Mouse (Mus musculus) heart, embryonic 15.5 days (tissue): Measurements from ENCODE around the gene Fam107a. TPM values are rescaled to one million over a fixed set of nuclear protein-coding genes. Genes with fewer than 3 reads are reported as not detected.
"Not testable (repeated sequence)": the region's sequence is repeated elsewhere in the genome, so short reads cannot be mapped to it uniquely, and the experiment has no call there.

Experiments
- ATAC-seq: fragments of 200-750 bp; cut with Nextera tagmentation; replicated peaks from 2 replicates; pipeline ENCODE4 v1.8.0; 2017; ENCODE audit warnings: low read depth, moderate TSS enrichment; ENCODE audit not compliant: insufficient number of reproducible peaks, insufficient read depth, low FRiP score
- H3K27ac ChIP-seq: fragments of 300-500 bp; sonication (generic); 2 replicates; pipeline ENCODE4 v1.5.1; 2015; ENCODE audit warnings: mild to moderate bottlenecking, inconsistent platforms
- H3K27me3 ChIP-seq: fragments of 300-500 bp; sonication (generic); 2 replicates; pipeline ENCODE4 v1.6.1; 2015; ENCODE audit warnings: inconsistent platforms
- H3K36me3 ChIP-seq: fragments of 300-500 bp; sonication (generic); 2 replicates; pipeline ENCODE4 v1.6.1; 2015; ENCODE audit warnings: mild to moderate bottlenecking, inconsistent platforms
- H3K4me1 ChIP-seq: fragments of 300-500 bp; sonication (generic); replicated peaks from 2 replicates; pipeline ENCODE4 v1.6.1; 2015; ENCODE audit warnings: inconsistent platforms
- H3K4me2 ChIP-seq: fragments of 300-500 bp; sonication (generic); 2 replicates; pipeline ENCODE4 v1.6.1; 2015; ENCODE audit warnings: inconsistent platforms, mild to moderate bottlenecking, moderate library complexity
- H3K4me3 ChIP-seq: fragments of 300-500 bp; sonication (generic); 2 replicates; pipeline ENCODE4 v1.5.1; 2015; ENCODE audit warnings: mild to moderate bottlenecking, inconsistent platforms
- H3K9ac ChIP-seq: fragments of 300-500 bp; sonication (generic); 2 replicates; pipeline ENCODE4 v1.6.1; 2015; ENCODE audit warnings: mild to moderate bottlenecking, inconsistent platforms
- H3K9me3 ChIP-seq: fragments of 300-500 bp; sonication (generic); replicated peaks from 2 replicates; pipeline ENCODE4 v1.6.1; 2016; ENCODE audit warnings: inconsistent platforms
- WGBS: fragments of 180-500 bp; shearing (Covaris S2); methylation state at CpG from one replicate; pipeline ENCODE4 v1.1.7; 2015; ENCODE audit warnings: mixed read lengths; 5-methylcytosine and 5-hydroxymethylcytosine counted together
- polyA plus RNA-seq: library from polyadenylated mRNA; unstranded; fragments of >200 nt; fragmentation: Nextera tagmentation; extraction: Ambion mirVana; gene quantifications from 2 replicates; pipeline ENCODE4 v1.2.1, GENCODE M21; 2015

The Fam107a gene
- polyA plus RNA-seq, 1 experiment from 2014 or later = 0.44 TPM

GRCm38 (mm10) chr14:8314536-8314935, 3.3 kb downstream of the Fam107a start:
- 27% methylated on average over 3 of the region's 3 CpGs for WGBS
- peaks cover 37% of the 10 kb centered on the region for H3K27me3 ChIP-seq

DNA sequence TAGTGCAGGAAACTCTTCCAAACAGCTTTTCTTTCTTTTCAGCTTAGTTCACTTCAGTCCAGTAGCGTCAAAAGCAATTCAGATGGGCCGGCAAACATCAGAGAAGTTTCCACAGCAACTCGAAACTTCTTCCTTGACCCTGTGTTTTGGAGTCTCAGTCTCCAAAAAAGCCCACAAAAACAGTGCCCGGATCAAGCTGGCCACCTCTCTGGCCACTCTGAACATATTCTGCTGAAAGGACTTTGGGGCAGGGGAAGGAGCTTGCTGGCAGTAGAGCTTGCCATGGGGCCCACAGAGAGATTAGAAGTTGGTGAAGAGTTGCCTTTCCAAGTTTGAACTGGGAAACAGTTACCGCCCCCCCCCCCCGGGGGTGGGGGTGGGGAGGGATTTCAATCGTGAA, 3.9 kb downstream of the Fam107a start:
- no peaks in the 10 kb centered on the region for H3K9me3 ChIP-seq
- H3K4me3 ChIP-seq = no peak overlapping the region
- 39% methylated on average over 7 of the region's 7 CpGs for WGBS
- H3K36me3 ChIP-seq = no peaks in the 10 kb centered on the region
- H3K4me1 ChIP-seq = peaks cover 25% of the 10 kb centered on the region
- ATAC-seq = no peak
- H3K27ac ChIP-seq = no peak overlapping the region
- H3K4me2 ChIP-seq = no peak overlapping the region
- no peak overlapping the region for H3K9ac ChIP-seq
- peaks cover 37% of the 10 kb centered on the region for H3K27me3 ChIP-seq

More at GRCm38 (mm10) chr14:8314536-8314935, 3.3 kb downstream of the Fam107a start:
- ATAC-seq = no peak
- Histone ChIP-seq H3K27ac (no peak overlapping the region), H3K4me3 (no peak overlapping the region), H3K9me3 (no peaks in the 10 kb centered on the region), H3K9ac (no peak overlapping the region), H3K4me2 (no peak overlapping the region), H3K4me1 (peaks cover 20% of the 10 kb centered on the region), H3K36me3 (no peaks in the 10 kb centered on the region)

DNA sequence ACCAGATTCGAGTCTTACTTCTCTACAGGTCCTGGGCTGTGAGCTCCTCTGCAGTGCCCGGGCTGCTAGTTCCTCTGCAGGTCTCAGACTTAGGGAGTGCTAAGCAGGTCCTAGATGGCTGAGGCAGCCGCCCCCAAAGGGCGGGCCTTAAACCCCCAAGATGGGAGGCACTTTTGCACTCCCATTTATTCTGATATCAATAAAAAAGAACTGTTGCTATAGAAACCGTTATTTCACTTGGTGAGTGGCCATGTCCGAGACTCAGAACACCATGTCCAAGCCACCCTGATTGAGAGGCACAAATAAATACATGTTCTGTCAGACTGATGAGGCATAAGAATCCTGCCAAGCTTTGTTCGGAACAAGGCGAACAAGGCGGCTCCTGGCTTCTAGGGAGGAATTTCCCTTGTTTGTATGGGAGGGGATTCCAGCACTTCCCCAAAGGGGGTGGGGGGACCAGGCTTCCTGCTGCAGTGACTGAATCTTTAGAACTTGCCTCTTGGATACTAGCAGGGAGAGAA, 8.1 kb downstream of the Fam107a start:
- 17% methylated on average over 9 of the region's 9 CpGs for WGBS

GRCm38 (mm10) chr14:8308650-8309049, 9.2 kb downstream of the Fam107a start:
- Histone ChIP-seq H3K27me3 (0 out of 2 replicates have a peak, but pooled peaks cover 3% of the 10 kb centered on the region), H3K4me2 (no peak overlapping the region), H3K36me3 (no peaks in the 10 kb centered on the region), H3K9ac (no peak overlapping the region), H3K27ac (no peak overlapping the region), H3K9me3 (no peaks in the 10 kb centered on the region), H3K4me3 (no peak overlapping the region), H3K4me1 (peaks cover 8% of the 10 kb centered on the region)
- ATAC-seq = no peak
- WGBS = 55% methylated on average over 3 of the region's 3 CpGs

More for the DNA sequence above, 8.1 kb downstream of the Fam107a start:
- H3K9ac ChIP-seq = no peak overlapping the region
- ATAC-seq = peak; percentile 60
- peaks cover 8% of the 10 kb centered on the region for H3K4me1 ChIP-seq
- H3K4me3 ChIP-seq = no peak overlapping the region
- H3K36me3 ChIP-seq = no peaks in the 10 kb centered on the region
- peak overlapping the region; percentile 33 for H3K4me2 ChIP-seq
- H3K27ac ChIP-seq = peak overlapping the region; percentile 2; the same call in 1 of the 2 replicates
- 0 out of 2 replicates have a peak, but pooled peaks cover 3% of the 10 kb centered on the region for H3K27me3 ChIP-seq
- H3K9me3 ChIP-seq = no peaks in the 10 kb centered on the region

DNA sequence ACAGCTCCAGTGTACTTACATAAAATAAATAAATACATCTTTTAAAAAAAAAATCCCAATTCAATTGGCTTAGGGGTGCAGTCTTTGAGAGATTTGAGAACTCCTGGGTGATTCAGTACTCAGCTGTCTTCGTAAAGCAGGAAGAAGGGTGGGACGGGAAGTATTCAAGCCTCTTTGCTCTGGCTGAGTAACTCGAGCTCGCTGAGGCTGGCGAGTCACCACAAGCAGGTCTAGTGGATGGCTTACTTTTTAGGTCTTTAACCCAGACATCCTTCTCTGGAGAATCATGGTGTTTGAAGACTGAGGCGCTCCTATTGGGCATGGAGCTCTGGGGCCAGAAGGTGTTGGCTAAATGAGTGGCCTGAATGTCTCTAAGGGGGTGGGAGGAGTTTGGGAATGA, 10.9 kb downstream of the Fam107a start:
- no peak overlapping the region for H3K27ac ChIP-seq
- ATAC-seq = no peak
- no peak overlapping the region for H3K9ac ChIP-seq
- no peaks in the 10 kb centered on the region for H3K9me3 ChIP-seq
- H3K27me3 ChIP-seq = 0 out of 2 replicates have a peak, but pooled peaks cover 3% of the 10 kb centered on the region
- H3K4me2 ChIP-seq = no peak overlapping the region
- 75% methylated on average over 6 of the region's 6 CpGs for WGBS
- peaks cover 12% of the 10 kb centered on the region for H3K4me1 ChIP-seq
- no peak overlapping the region for H3K4me3 ChIP-seq
- H3K36me3 ChIP-seq = no peaks in the 10 kb centered on the region

- ATAC-seq = no peak
- 64% methylated on average over 3 of the region's 3 CpGs for WGBS
- Histone ChIP-seq H3K27me3 (0 out of 2 replicates have a peak, but pooled peaks cover 3% of the 10 kb centered on the region), H3K9me3 (no peaks in the 10 kb centered on the region), H3K9ac (no peak overlapping the region), H3K36me3 (no peaks in the 10 kb centered on the region), H3K4me3 (no peak overlapping the region), H3K4me1 (peaks cover 12% of the 10 kb centered on the region), H3K4me2 (no peak overlapping the region), H3K27ac (no peak overlapping the region)
These were observed 12.8 kb downstream of the Fam107a start for GRCm38 (mm10) chr14:8305014-8305413.

GRCm38 (mm10) chr14:8304082-8304481, 13.7 kb downstream of the Fam107a start:
- peaks cover 6% of the 10 kb centered on the region; the same call in 1 of the 2 replicates for H3K4me1 ChIP-seq
- ATAC-seq = no peak
- H3K4me3 ChIP-seq = no peak overlapping the region
- no peak overlapping the region for H3K27ac ChIP-seq
- H3K27me3 ChIP-seq = peaks cover 6% of the 10 kb centered on the region
- H3K36me3 ChIP-seq = no peaks in the 10 kb centered on the region
- H3K9ac ChIP-seq = no peak overlapping the region
- H3K4me2 ChIP-seq = no peak overlapping the region
- H3K9me3 ChIP-seq = no peaks in the 10 kb centered on the region

DNA sequence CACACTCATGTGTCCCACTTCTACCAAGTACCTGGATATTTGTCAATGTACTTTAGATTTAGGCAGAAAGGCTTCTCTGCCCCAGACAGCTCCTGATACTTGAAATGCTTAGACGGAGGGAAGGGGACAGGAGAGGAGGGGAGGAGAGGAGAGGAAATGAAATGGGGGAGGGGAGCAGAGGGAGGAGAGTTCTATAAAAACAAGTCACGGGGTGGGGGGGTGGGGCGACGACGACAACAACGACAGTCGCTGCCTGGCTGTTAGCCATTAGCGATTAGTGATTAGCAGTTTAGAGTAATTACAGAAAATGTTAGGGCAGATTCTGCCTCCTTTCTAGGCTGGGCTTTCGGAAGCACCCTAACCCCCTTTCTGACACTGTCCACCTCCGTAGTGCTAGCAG, 15.1 kb downstream of the Fam107a start:
- no peak for ATAC-seq
- H3K4me1 ChIP-seq = peaks cover 8% of the 10 kb centered on the region; the same call in 1 of the 2 replicates
- no peak overlapping the region for H3K9ac ChIP-seq
- no peak overlapping the region for H3K4me3 ChIP-seq
- no peak overlapping the region for H3K4me2 ChIP-seq
- WGBS = 13% methylated on average over 10 of the region's 10 CpGs
- H3K27ac ChIP-seq = no peak overlapping the region
- no peaks in the 10 kb centered on the region for H3K9me3 ChIP-seq
- H3K36me3 ChIP-seq = no peaks in the 10 kb centered on the region
- H3K27me3 ChIP-seq = peaks cover 8% of the 10 kb centered on the region

GRCm38 (mm10) chr14:8300281-8300680, 17.5 kb downstream of the Fam107a start:
- WGBS = 27% methylated on average over 8 of the region's 8 CpGs
- Histone ChIP-seq H3K27ac (no peak overlapping the region), H3K9ac (no peak overlapping the region), H3K4me3 (no peak overlapping the region), H3K9me3 (no peaks in the 10 kb centered on the region), H3K4me1 (peaks cover 8% of the 10 kb centered on the region; the same call in 1 of the 2 replicates), H3K4me2 (no peak overlapping the region), H3K36me3 (no peaks in the 10 kb centered on the region), H3K27me3 (peaks cover 6% of the 10 kb centered on the region)
- ATAC-seq = peak; percentile 50; the same call in 1 of the 2 replicates

DNA sequence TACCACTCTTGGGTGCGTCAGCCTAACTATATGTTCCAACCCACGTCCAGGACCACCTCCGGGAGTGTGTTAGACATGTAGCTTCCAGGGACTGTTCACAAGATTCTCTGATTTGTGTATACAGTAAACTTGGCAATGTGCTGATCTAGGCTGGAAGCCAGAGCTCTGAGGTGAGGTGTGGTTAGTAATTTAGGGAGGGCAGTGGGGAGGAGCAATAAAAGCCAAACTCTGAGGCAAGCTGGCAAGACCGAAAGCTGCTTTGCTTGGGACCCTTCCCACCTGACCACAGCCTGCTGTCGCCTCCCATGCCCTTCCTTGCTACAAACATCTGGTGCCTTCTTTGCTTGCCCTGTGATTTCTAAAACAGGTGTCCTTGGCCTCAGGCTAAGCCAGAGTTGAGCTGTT, 19.9 kb downstream of the Fam107a start:
- no peaks in the 10 kb centered on the region for H3K36me3 ChIP-seq
- ATAC-seq = no peak
- no peak overlapping the region for H3K27ac ChIP-seq
- H3K4me2 ChIP-seq = no peak overlapping the region
- 60% methylated on average over 5 of the region's 5 CpGs for WGBS
- no peaks in the 10 kb centered on the region for H3K9me3 ChIP-seq
- peaks cover 6% of the 10 kb centered on the region for H3K27me3 ChIP-seq
- peaks cover 8% of the 10 kb centered on the region; the same call in 1 of the 2 replicates for H3K4me1 ChIP-seq
- H3K4me3 ChIP-seq = no peak overlapping the region
- no peak overlapping the region for H3K9ac ChIP-seq

GRCm38 (mm10) chr14:8294257-8294656, 23.6 kb downstream of the Fam107a start:
- Histone ChIP-seq H3K9me3 (no peaks in the 10 kb centered on the region), H3K9ac (no peak overlapping the region), H3K36me3 (no peaks in the 10 kb centered on the region), H3K4me1 (peaks cover 2% of the 10 kb centered on the region; the same call in 1 of the 2 replicates), H3K27ac (no peak overlapping the region), H3K4me3 (no peak overlapping the region), H3K4me2 (no peak overlapping the region), H3K27me3 (peaks cover 4% of the 10 kb centered on the region)
- no peak for ATAC-seq
- 87% methylated on average over 1 of the region's 1 CpGs for WGBS

DNA sequence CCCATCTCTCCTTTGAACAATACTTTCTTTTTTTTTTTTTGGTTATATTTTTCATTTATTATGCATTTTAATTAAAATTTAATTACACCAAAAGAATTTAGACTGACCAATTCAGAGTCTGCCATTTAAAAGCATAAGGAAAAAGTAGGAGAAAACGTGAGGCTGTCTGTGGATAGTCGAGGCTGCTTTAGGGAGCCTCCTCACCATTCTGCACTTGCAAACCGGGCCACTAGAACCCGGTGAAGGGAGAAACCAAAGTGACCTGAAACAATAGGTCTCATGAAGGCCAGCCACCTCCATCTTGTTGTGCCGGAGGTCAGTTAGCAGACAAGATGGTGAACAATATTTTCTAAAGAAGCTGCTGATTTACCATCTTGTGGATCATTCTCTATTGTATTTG, 31.2 kb downstream of the Fam107a start:
- not testable (repeated sequence) for H3K4me3 ChIP-seq, H3K9me3 ChIP-seq, H3K27me3 ChIP-seq, H3K27ac ChIP-seq, H3K36me3 ChIP-seq, H3K4me2 ChIP-seq, H3K4me1 ChIP-seq, H3K9ac ChIP-seq
- peak; percentile 90 for ATAC-seq
- WGBS = 82% methylated on average over 5 of the region's 5 CpGs
